Mouse (Mus musculus): ENCODE measurements at regions not wholly inside any gene's neighbourhood (a gene's known extent, or its start where the extent isn't known, plus 50 kb on each side); places are given as distances from the start of the nearest gene placed in this dataset.
A peak's percentile ranks its signal among the peaks of the same experiment; 100 is the strongest.

DNA sequence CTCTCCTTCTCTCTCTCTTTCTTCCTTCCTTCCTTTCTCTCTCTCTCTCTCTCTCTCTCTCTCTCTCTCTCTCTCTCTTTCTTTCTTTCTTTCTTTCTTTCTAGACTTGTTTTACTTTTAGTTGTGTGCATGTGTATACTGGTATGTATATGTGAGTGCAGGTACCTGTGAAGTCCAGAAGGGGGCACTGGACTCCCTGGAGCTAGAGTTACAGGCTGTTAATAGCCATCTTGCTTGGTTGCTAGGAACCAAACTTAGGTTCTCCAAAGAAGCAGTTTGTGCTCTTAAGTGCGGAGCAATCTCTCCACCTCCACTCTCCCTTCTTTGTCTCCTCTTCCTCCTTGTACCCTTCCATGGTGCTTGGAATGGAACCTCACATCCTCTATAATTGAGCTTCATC lies 77.2 kb downstream of the Gm10604 start:
- no peak for DNase-seq (ENCODE audit: low read depth in 2 of 2, low spot score in 2 of 2)

DNA sequence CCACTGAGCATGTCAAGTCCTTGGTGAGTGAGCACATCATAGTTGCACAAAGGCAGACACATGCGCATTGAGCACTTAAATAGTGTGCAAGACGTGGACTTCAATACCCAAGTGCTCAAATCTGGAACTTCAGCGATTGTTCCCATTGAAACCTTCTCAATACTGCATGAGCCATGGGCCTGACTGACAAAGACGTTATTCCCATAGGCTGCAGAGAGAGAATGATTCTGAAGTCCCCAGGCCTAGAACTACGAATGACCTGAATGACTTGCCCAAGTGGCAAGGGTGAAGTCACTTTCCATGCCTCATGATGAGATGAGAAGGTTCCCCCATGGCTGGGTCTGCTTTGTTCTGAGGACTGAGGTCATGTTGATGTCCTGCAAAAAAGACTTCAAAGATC lies 77.7 kb downstream of the Gm10604 start:
- DNase-seq (ENCODE audit: low read depth in 2 of 2, low spot score in 2 of 2) = no peak

DNA sequence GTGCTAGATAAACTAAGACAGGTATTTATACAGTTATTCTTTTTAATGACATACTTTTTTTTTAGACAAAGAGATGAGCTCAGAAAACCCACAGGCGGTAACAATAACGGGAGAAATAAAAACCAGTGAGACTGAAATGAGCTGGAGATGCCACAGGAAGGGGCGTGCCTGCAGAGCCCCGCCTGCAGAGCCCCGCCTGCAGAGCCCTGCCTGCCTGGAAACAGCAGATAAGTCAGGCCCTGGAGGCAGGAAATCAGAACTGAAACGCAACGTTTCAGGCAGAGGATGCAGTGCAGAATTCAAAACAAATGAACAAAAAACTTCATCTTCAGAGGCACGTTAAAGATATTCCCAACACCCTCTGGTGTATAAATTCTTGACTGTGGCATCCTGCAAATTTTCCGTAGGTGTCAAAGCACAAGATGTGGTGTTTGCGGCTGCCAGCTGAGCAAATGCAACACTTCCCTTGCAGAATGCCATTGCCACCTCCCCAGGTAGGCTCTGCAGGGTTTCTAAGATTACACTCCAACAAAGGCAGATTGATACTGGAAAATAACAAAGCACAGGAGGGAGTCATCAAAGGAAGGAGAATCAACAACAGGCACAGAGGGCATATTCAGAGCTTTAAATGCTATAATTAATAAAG lies 81.0 kb downstream of the Gm10604 start:
- DNase-seq (ENCODE audit: low read depth in 2 of 2, low spot score in 2 of 2) = peak in 1 of 2 experiments; percentile 4

DNA sequence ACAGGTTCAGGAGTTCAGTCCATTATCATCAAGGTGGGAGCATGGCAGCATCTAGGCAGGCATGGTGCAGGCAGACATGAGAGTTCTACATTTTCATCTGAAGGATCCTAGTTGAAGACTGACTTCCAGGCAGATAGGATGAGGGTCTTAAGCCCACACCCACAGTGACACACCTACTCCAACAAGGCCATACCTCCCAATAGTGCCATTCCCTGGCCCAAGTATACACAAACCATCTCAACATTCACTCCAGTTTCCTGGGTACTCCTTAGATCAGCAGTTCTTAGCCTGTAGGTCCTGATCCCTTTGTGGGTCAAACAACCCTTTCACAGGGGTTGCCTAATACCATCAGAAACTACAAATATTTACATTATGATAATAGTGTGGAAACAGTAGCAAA lies 83.8 kb downstream of the Gm10604 start:
- no peak for DNase-seq (ENCODE audit: low read depth in 2 of 2, low spot score in 2 of 2)

DNA sequence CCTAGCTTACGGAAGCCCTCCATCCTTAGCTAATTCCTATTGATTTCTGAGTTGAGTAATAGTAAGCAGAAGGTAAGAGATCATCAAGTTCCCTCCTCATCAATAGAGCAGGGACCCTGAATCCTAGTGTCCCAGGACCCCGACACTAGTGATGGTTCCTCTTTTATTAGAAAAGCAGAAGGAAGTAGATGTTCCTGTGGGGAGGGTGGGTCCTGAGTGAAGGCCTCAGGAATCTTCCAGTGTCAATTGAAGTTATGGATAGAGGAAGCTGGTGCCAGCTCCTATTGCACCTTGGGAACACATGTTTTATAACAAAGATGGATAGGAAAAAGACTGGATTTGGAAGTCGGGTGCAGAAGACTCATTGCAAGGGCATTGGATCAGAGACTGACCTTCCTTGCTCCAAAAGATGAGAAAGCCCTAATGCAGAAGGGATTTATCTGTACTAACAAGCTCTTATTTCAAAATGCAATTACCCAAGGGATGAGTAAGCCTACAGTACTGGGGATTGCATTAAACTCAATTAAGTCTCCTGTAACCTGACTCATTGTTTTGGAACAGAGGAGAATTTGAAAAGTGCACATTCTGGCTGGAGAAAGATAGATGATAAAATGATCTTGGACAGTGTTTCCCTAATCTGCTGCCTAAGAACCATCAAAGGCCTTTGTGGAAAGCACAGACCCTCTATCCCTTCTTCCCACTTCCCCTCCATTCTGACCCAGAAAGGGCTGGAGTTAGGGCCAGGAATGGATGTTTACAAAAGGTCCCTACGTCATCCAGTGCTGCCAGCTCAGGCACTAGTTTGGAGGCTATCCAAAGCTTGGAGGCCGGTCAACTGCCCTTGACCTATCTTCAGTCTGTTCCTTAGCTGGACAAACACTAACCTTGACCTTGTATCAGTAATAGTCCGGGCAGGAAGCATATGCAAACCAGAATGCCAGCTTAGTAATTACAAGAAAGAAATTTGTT lies 84.9 kb downstream of the Gm10604 start:
- no peak for DNase-seq (ENCODE audit: low read depth in 2 of 2, low spot score in 2 of 2)

DNA sequence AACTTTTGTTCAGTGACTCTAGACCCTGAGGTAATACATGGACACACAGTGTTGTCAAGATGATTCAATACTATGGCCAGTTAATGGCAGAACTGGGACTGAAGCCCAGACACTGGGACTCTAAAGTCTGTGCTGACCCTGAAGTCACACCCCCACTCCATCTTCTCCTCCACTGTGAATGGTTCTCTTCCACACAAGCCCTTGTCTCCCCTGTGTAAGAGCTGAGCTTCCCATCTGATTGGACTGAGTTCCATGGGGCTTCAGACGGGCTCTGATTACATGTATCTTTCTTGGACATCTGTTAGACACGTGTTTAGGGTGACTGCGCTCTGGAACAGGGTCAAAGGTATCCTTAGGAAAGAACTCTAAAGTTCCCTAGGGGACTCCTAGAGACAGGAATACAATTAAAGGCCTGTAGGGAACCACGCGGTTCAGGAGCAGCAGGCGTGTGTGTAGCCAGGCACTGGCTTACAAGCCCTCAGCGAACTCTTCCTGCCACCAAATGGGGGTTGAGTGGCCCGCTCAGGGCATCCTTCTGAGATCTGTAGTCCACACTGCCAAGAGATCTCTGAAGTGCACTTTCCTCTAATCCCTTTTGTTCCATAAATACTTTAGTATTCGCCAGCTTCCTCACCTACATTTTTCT lies 87.4 kb downstream of the Gm10604 start:
- no peak for DNase-seq (ENCODE audit: low read depth in 2 of 2, low spot score in 2 of 2)

DNA sequence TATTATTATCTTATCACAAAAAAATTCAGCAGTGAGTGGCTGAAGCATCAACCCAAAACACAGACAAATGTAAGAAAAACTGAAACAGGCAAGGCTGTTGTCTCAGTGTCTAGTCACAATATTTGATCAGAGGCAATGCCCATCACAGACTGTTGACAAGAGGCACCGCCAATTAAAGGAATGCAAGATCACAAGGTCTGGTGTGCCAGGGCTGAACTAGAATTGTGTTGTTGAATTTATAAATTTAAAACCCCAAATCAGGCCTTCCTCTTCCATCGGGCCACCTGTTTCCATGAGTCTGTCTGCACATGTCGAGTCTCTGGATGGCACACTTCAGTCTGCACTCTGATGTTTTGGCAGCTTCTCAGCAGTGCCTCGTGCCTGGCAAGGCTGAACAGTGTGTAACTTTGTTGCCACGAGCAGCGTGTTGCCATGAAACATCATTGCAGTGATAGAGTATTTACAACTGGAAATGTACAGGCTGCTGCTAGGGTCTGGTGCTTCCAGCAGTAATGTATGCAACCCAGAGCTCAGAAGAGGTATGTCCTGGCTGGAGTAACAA lies 91.9 kb downstream of the Gm10604 start:
- no peak for DNase-seq (ENCODE audit: low read depth in 2 of 2, low spot score in 2 of 2)

DNA sequence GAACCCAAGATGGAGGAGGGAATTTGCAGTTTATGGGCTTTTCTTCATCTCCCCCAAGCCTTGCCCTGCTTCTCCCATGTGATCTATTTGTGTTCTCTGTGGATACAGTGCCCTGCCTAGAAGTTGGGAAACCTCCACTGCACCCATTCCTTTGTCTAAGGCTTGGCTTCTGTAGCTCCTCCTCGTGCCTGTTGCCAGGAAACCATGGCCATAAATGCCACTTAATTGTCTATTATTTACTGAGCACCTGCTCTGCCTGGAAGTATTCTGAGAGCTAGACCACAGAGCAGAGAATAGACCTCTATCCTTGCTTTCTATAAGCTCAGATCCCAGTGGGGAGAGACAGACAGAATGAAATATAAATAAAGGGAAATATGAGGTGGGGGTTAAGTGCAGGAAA lies 93.7 kb downstream of the Gm10604 start:
- no peak for DNase-seq (ENCODE audit: low read depth in 2 of 2, low spot score in 2 of 2)

DNA sequence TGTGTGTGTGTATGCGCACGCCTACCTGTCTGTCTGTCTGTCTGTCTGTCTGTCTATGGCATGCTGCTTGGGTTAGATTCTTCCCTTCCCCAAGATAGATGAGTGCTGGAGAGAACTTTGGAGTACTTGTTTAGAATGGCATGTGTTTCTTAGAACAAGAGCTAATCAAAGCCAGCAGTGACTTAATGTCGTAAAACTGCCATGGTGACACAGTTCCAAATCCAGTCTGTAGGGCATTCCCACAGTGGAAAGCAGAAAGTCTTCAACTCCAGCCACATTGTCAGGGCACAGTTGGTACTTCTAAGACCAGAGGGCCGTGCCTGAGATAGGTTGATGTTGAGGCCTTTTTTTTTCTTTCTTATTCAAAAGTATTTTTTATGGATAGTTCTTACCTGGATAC lies 95.6 kb downstream of the Gm10604 start:
- DNase-seq (ENCODE audit: low read depth in 2 of 2, low spot score in 2 of 2) = no peak

DNA sequence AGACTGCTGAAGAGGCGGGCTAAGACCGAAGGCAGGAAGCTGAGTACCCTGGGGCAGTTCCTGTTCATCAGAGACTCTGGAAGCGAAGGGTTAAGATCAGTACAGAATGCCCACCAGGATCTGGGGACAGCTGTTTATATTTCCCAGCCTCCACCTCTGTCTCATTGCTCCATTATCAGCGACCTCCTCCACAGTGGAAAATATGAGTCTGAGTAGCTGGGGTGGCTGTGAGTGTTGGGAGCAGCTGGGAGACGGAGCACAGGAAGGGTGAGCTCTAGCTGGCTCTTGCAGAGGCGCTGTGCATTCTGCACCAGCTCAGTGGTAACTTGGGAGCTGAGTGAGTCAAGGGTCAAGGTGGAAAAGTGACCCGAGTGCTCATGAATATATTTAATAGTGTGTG lies 96.2 kb downstream of the Gm10604 start:
- no peak for DNase-seq (ENCODE audit: low read depth in 2 of 2, low spot score in 2 of 2)

DNA sequence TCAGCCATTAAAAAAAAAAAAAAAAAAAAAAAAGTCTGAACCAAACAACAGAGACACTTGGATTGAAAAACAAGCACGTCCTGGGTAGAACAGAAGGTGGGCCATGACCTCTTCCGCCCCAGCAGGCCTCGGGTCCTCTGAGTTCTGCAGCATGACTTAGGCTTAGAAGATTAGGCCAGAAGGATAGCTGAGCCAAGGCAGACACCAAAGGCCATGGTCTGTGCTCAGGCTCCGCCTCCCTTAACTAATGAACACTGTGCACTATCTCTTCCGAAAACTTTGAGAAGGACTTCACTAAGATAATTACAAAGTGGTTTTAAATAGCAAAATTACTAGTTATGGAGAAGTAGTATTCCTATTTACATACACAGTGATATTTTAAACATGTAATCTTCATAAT lies 97.8 kb downstream of the Gm10604 start:
- no peak for DNase-seq (ENCODE audit: low read depth in 2 of 2, low spot score in 2 of 2)

DNA sequence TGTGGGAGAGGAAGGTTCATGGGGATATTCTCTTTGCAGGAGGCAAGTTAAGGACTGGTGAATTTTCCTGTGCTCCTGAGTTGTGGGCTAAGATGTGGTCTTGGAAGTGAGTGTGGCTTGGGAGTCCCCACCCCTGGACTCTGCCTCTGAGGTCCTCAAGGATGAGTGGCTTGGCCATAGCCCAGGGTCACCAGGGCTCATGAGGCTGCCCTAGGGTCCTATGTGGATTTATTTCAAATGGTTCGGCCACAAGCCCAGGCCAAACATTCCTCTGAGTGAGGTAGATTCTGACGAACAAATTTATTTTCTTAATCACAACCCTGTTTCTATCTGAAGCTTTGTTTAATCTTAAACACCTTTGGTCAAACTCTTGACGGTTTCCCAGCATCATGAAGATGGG lies 98.4 kb downstream of the Gm10604 start:
- DNase-seq (ENCODE audit: low read depth in 2 of 2, low spot score in 2 of 2) = no peak

DNA sequence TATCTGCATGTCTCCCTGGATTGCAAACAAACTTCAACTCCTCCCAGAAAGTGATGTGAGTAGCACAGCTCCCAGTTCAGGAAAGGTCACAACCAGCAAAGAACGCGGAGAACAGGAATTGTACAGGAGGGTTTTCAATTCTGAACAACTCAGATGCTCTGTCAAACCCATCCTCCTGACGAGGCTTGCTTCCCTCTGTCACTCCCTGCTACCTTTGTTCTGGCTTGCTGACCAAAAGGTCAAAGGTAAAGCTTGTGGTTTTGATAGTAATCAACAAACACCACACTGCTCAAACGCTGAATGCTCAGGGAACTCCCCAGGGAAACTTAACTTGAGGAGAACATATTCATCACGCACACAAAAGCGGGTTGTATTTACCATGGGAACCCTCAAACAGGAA lies 102.4 kb downstream of the Gm10604 start:
- no peak for DNase-seq (ENCODE audit: low read depth in 2 of 2, low spot score in 2 of 2)

DNA sequence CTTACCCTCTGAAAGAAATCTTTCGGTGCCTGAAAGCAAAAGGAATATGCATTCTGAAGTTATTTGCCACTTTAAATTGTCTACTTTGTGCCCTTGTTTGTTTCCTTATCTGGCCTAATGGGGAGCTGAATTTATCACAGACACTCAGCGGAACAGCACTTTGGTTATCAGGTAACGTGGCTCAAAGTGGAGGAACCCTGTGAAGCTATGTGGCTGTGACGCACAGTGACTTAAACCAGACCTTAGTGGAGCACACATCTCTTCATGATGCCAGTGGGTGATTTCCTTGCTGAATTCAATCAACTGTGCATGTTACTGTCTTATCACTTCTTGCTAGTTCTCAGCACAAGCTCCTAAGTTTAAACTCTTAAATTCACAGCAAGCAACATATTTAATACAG lies 103.1 kb downstream of the Gm10604 start:
- no peak for DNase-seq (ENCODE audit: low read depth in 2 of 2, low spot score in 2 of 2)

DNA sequence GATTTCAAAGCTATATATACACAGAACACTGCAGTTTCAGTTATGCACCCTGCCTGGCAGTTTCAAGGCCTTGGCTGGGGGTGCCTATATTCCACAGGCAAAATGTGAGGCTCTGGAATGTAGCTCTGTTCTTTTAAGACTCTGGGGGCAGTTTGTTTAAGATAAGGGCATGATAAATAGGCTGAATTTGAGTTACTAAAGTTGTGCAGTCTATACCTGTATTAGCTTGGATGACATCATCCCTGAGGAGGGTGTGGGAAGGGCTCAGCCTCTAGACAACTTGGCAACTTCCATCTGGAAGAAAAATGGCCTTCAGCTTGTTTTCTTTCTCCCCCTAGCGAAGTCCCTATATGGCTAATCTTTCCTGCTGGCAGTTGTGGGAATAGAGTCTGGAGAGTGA lies 105.1 kb downstream of the Gm10604 start:
- DNase-seq (ENCODE audit: low read depth in 2 of 2, low spot score in 2 of 2) = no peak

DNA sequence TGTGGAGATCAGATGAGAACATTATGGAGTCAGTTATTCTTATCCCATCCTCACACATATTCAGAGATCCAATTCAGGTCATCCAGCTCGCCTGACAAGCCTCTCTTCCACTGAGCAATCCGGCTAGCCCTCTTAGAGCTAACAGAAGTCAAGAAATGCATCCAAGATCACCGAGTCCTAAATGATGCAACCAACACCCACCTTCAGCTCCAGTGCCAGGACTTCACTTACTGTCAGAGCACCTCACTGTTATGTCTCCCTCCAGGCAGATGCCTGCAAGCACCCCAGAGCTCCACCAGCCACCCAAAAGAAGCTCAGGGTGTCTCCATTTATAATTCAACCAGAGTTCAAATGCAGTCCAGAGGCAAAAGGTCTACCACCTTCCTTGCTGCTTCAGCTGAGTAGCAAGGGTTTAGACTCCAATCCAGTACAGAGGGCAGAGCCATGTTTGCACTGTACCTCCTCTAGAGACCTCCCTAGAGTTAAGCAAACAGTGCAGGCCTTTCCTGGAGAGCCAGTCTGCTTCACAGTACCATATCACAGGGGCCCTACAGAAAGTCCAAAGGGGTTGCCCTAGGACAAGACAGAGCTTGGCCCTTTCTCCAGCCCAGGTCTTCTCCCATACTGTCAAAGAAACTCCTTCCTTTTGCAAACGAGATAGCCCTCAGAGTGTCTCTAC lies 106.3 kb downstream of the Gm10604 start:
- DNase-seq (ENCODE audit: low read depth in 2 of 2, low spot score in 2 of 2) = no peak

DNA sequence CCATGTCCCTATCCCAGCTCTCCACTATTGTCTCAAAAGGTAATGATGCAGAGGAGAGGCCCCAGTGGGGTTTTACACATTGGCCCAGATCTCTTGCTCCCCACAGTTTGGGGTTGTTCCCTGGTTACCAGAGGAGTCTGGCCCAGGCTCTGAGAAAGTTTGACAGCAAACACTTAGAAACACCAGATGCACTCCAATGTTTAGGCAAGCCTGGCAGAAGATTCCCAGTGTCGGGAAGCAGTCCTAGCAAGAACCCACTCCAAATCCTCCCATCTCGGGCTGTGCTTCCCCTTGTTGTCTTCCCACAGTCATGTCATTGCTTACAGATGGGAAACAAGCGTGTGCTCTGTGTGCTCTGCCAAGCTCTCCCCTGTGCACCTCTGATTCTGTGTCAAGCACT lies 109.0 kb downstream of the Gm10604 start:
- DNase-seq (ENCODE audit: low read depth in 2 of 2, low spot score in 2 of 2) = no peak

DNA sequence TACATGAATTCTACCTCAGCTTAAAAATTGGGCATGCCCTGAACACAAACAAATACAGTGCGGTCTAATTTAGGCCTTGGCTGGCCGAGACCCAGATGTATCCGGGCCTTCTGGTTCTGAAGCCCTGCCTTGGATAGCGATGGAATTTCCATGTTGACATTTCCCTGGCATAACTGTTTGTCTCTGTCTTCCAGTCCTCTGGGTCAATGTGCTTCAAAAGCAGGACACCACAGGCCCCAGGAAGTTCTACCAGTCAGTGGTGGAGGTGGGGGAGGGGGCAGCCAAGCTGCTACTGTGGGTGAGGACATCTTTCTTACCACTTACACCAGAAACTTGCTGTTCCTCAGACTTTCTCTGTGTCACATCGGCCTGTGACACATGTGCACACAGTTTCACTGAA lies 111.3 kb downstream of the Gm10604 start:
- no peak for DNase-seq (ENCODE audit: low read depth in 2 of 2, low spot score in 2 of 2)

DNA sequence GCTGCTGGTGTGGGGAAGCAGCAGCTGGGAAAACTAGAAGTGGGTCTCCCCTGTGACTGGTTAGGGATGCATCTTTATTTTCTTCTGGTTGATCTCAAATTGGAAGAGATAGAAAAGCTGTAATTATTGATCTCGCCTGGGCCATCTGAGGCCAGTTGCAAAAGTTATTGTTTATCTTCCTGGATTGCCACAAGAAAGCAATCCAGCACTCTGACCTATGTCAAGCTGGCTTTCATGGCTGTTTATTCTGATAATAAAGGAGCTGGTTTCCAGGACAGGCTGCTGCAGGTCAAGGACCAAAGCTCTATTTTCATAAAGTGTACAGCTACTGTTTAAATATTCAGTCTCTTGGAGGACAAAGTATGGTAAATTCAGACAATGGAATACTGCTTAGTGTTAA lies 112.5 kb downstream of the Gm10604 start:
- DNase-seq (ENCODE audit: low read depth in 2 of 2, low spot score in 2 of 2) = no peak
